Mouse (Mus musculus): ENCODE measurements around the gene Arid5b.

Arid5b gene

DNA sequence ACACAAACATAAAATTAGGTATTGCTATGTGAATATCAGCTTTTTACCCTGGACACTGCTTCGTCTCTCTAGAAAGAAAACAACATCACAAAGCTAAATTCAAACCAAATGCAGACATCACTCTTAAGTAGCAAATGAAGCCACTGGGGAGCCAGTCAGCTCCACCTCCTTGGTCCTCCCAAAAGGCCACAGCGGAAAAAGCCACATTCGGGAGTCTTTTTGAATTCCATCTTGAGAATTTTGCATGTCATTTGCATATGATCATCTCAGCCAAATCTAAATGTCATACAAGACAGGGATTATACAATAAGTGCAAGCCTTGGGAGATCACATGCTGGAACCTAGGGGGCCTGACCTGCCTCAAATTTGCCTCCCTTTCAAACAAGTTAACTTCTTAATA is 85.0 kb downstream of the Arid5b start:
- no peak for DNase-seq (ENCODE audit: inconsistent ontology term)

DNA sequence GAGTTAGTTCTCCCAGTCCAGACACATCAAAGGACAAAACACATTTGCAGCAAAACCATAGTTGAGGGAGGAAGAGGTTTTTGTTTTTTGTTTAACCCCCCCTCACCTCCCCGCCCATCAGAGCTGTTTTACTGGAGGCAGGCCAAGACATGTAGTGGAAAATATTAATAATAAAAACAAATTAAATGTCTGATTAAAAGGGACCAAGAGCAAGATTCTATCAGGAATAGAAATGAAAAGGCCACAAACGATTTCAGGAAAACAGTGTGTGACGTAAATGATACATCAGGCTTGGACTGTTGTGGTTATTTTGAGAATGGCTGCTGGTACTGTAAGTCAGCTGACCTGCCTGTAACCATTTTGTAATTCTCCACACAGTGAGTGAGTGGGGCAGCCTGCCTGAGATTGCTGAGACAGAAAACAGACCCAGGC is 85.7 kb downstream of the Arid5b start:
- DNase-seq (ENCODE audit: inconsistent ontology term) = no peak

GRCm38 (mm10) chr10:68191691-68192380 is 86.7 kb downstream of the Arid5b start:
- DNase-seq (ENCODE audit: inconsistent ontology term) = peak; percentile 77

- DNase-seq (ENCODE audit: inconsistent ontology term) = peak; percentile 59
These were observed 87.4 kb downstream of the Arid5b start for GRCm38 (mm10) chr10:68191146-68191545.

GRCm38 (mm10) chr10:68189847-68190246 is 88.7 kb downstream of the Arid5b start:
- DNase-seq (ENCODE audit: inconsistent ontology term) = peak; percentile 78

DNA sequence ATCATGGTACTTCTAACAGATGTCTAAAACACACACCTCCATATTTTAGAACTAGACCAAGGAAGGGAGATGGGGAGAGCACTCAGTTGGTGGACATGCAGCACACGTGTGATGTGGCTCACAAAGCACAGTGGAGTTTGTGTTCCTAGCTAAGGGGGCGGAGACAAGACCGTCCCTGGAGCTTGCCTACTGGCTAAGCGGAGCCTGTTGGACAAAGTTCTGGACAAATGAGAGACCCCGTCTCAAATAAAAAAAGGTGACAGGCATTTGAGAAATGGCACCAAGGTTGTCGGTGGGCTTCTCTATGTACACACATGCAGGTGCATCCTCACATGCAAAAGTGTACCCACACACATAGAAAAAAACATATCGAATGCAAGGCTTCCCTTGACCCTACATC is 95.4 kb downstream of the Arid5b start:
- DNase-seq (ENCODE audit: inconsistent ontology term) = no peak

DNA sequence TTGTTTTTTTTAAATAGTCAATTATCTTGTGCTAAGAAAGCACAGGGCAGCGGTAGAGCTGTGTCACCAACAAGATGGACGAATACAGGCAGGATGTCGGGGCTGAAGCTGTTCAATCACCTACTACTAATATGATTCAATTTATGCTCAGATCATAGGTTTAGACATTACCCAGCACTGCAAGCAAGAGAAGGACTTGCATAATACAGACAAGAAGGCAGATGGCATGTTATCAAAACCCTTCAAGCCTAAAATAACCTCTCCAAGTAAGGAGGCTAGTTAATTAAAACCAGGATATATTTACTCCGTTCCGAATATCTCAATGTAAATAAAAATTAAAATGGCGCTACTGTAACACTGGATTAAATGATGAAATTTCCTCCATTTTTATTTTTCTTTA is 96.3 kb downstream of the Arid5b start:
- no peak for DNase-seq (ENCODE audit: inconsistent ontology term)

DNA sequence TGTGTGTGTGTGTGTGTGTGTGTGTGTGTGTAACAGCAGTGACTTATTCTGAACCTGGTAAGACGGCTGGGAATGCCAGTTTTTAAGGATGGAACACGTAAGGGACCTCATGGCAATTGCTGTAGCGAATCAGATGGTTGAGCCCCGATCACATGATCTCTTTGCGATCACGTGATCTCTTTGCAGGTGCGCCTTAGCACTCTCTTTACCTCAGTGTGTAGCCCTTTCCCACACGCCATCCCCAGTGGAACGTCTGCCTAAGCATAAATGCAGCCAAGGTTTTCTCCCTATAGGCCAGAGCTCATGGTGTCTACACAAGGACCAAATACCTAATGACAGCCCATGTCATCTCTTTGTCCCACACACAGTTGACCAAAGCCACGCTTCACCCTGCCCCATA is 97.4 kb downstream of the Arid5b start:
- DNase-seq (ENCODE audit: inconsistent ontology term) = no peak

GRCm38 (mm10) chr10:68180721-68181120 is 97.8 kb downstream of the Arid5b start:
- no peak for DNase-seq (ENCODE audit: inconsistent ontology term)

GRCm38 (mm10) chr10:68180151-68180550 is 98.4 kb downstream of the Arid5b start:
- DNase-seq (ENCODE audit: inconsistent ontology term) = no peak

- no peak for DNase-seq (ENCODE audit: inconsistent ontology term)
These were observed 98.8 kb downstream of the Arid5b start for GRCm38 (mm10) chr10:68179741-68180140.

DNA sequence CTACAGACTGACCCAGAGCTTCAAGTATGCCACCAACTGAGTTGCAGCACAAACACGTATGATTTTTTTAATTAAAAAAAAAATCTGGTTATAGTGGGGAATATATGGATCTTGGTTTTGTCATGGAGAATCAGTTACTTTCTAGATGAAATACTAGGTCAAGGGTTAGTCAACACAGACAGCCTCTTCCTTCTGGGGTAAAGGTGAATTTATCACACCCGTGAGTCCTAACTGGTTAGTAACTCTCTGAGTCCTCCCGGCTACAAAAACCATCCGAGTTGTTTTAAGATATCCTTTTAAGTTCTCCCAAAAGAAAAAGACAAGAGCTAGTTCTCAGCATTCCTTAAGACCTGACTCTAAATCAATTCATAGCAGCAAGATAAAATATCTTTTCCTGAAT is 99.2 kb downstream of the Arid5b start:
- no peak for DNase-seq (ENCODE audit: inconsistent ontology term)

- no peak for DNase-seq (ENCODE audit: inconsistent ontology term)
These were observed 100.6 kb downstream of the Arid5b start for GRCm38 (mm10) chr10:68177697-68178485.

- no peak for DNase-seq (ENCODE audit: inconsistent ontology term)
These were observed 102.7 kb downstream of the Arid5b start for GRCm38 (mm10) chr10:68175811-68176210.

DNA sequence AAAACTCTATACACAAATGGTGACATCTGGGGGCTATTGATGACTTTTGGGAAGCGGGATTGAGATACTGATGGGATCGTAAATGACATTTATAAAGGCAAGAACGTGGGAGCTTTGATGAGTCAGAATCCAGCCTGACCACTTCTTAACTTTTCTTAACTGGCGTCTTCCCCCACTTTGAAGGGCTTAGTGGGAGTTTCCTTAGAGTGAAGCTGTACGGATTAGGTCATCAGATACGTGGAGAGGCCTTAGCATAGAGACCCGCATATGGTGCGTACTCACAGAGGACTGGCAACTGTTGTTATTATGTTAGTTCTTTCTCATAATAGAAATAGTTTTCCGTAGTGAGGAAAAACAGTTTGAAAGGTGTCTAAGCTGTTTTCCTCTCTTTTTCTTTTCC is 104.9 kb downstream of the Arid5b start:
- DNase-seq (ENCODE audit: inconsistent ontology term) = no peak

GRCm38 (mm10) chr10:68172906-68173305 is 105.6 kb downstream of the Arid5b start:
- DNase-seq (ENCODE audit: inconsistent ontology term) = no peak

DNA sequence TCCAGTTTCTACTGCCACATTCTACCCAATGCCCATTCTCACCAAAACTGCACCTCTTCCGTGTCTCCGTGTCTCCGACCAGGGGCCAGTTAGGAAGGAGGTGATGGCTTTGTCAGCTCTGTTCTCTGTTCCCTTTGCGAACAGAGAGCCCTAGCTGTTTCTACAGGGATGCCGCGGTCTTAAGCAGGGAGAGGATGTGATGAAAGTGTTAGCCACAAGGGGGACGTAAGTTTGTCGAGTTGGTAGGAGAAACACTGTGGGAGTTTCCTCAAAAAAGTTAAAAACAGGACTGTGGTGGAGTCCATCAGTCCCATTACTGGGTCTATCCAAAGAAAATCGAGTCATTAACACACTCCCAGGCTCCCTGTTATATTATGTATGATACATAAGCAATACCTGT is 106.6 kb downstream of the Arid5b start:
- no peak for DNase-seq (ENCODE audit: inconsistent ontology term)

GRCm38 (mm10) chr10:68168613-68169012 is 109.9 kb downstream of the Arid5b start:
- no peak for DNase-seq (ENCODE audit: inconsistent ontology term)

GRCm38 (mm10) chr10:68168141-68168540 is 110.4 kb downstream of the Arid5b start:
- no peak for DNase-seq (ENCODE audit: inconsistent ontology term)

DNA sequence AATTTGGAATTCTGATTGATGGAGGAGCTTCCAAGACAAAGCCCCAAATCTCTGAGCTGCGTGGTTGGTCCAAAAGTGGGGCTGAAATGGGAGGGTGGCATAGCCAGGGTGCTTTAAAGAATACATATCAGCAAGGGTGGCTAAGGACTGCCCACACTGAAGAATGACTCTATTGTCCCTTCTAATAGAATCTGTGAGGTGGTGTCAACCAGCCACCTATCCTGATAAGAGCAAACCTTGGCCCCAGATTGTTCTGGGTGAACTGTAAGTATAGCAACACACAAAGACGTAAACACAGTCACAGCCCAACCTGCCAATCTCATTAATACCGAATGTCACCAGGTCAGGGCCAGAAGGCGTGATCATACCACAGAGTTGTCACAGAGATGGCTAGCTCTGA is 111.4 kb downstream of the Arid5b start:
- DNase-seq (ENCODE audit: inconsistent ontology term) = no peak

GRCm38 (mm10) chr10:68166695-68167086 is 111.8 kb downstream of the Arid5b start:
- DNase-seq (ENCODE audit: inconsistent ontology term) = no peak

DNA sequence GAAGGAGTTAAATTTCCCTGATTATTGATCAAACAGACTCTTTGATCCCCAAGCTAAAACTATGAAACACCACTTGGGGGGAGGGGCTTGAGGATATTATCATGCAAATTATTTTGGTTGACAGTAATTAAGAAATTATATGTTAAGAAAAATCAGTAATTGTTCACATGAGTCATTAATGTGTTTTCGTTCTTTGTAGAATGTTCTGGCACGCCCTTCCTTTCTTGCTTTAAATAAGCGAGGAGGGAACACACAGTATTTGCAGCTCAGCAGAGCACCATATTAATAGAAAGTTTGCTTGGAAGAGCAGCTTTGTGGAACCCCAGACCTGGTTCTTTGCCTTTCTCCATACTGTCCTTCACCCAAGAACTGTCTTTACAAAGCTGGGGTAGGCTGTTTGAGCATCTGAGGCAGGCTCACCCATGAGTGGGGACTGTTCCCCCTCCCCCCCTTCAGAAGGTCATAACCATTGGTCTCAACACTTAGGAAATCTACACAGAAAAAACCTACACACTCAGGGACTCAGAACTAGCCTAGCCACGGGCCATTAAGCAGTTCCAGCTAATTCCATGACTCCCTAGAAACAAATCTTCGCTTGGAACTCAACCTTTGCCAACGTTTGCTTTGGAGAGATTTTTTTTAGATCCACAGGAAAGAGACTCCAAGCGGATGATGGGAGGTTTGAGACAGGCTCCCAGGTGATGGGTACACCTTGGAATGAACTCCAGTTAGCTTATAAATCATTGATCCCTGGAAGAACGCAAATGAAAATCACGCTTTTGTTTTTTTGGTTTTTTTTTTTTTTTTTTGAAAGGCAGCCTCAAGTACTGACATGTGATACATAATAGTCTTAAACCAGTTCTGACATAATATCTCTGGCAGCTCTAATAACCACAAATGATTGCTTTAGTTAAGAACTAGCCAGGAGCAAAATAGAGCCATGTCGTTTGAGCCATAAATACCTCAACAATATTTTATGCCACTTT is 112.5 kb downstream of the Arid5b start:
- no peak for DNase-seq (ENCODE audit: inconsistent ontology term)
